Mouse (Mus musculus): ENCODE measurements at regions not wholly inside any gene's neighbourhood (a gene's known extent, or its start where the extent isn't known, plus 50 kb on each side); places are given as distances from the start of the nearest gene placed in this dataset.

- TF ChIP-seq CTCF (conservative IDR thresholded peaks at IDR 0.05 in 1 of 2, IDR thresholded peaks at IDR 0.05 in 1 of 2; ENCODE audit: low read depth in 2 of 2, low read length in 2 of 2) (peak; percentile 34 to 70; a peak in 3 of 4 replicates), POLR2A (IDR thresholded peaks at IDR 0.05; ENCODE audit: low read depth, low read length) (no peak), CHD2 (IDR thresholded peaks at IDR 0.05; ENCODE audit: low read length) (no peak)
Measured at GRCm38 (mm10) chr3:128088207-128088606, 192.1 kb upstream of the Fam241a start.
